Mouse (Mus musculus): ENCODE data around the gene Osbp2.
"Not testable (repeated sequence)": the region's sequence is repeated elsewhere in the genome, so short reads cannot be mapped to it uniquely, and the experiment has no call there.

Osbp2 gene

GRCm38 (mm10) chr11:3863454-3864112 is at the start of gene Osbp2:
TSS of gene Osbp2 (minus strand) at chr11:3863903.
- peak; percentile 42 for DNase-seq (ENCODE audit: low read depth, low spot score)

GRCm38 (mm10) chr11:3912875-3913271 is 49.2 kb upstream of the Osbp2 start:
- DNase-seq (ENCODE audit: low read depth, low spot score): no peak

GRCm38 (mm10) chr11:3912100-3912874 is 48.6 kb upstream of the Osbp2 start:
- no peak for DNase-seq (ENCODE audit: low read depth, low spot score)

DNA sequence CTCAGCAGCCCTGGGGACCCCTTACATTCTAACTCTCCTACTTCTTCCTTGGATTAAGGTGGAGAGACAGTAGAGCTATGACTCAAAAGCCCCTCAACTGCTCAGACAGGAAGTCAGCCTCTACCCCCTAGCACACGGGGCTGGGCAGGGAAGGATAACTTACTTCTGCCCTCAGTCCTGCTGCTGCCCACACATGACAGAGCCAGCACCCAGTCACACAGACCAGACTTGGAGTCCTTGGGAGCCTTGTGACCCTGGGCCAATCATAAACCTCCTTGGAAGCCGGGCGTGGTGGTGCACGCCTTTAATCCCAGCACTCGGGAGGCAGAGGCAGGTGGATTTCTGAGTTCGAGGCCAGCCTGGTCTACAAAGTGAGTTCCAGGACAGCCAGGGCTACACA is 47.7 kb upstream of the Osbp2 start:
- DNase-seq (ENCODE audit: low read depth, low spot score): not testable (repeated sequence)

DNA sequence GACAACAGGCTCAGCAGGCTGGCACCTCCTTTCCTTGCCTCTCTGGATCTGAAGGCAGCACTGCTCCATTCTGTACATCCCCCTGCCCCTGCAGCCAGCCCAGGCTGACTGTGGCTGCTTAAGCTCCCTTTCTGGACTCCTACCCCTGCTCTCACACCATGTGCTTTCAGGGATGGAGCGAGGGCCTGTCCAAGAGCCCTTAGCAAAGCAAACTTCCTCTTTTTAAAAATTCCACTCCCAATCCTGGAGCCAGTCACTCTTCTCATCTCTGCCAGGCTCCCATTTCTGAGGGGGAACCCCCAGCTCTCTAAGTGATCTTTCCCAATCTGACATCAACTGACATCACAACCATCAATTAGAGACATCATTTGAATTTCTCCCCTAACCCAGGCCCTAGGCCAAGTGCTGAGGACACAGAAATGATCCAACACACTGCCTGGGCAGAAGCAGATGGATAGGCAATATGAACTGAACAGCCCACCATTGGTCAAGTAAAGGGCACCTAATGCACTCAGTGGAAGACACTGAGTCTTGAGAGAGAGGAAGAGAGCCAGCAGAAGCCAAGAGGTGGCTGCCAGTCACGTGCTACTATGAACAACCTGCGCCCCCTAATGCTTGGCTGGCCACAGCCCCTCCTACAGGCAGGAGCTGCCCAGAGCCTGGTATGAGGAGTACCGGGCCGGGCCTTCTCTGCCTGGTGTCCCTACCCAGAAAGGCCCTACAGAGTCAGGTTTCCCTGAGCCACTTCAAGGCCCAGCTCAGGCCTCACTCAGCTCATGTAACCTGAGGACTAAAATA is 47.0 kb upstream of the Osbp2 start:
- peak; percentile 14 for DNase-seq (ENCODE audit: low read depth, low spot score)

- DNase-seq (ENCODE audit: low read depth, low spot score): no peak
These were observed 45.5 kb upstream of the Osbp2 start for GRCm38 (mm10) chr11:3909236-3909635.

GRCm38 (mm10) chr11:3905446-3905845 is 41.7 kb upstream of the Osbp2 start:
- no peak for DNase-seq (ENCODE audit: low read depth, low spot score)

DNA sequence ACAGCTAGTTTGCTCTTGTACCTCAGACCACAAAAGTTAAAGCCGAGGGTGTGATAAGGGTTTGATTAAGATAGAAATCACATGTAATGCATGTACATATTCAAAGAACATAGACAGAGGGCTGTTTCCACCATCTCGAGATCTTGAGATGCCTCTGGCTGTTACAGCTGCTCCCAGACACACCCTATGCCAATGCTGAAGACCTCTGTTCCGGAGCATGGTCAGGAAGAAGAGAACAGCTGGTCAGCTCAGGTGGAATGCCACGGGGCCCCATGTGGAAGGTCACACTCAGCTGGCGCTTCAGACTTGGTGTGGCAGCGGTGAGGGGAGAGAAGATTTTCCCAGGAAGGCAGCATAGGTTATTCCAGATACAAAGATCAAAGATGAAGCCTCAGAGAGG is 41.0 kb upstream of the Osbp2 start:
- DNase-seq (ENCODE audit: low read depth, low spot score): no peak

DNA sequence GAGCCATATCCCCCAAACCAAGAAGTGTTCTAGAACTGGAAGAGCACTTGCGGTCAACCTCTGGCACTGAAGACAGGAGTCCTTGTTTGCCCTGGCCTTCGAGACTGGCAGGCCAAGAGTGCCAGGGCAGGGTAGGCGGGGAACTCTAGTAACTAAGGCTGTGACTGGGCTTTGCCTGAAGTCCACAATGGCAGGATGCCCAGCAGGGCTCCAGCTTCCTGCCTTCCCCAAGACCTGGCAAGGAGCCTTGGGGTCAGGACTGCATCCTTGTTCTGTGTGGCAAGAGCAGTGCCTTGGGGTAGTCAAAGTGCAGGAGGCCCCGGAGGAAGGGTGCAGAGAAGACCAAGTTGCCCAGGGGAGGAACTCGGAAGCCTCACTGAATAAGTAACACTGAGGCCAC is 39.3 kb upstream of the Osbp2 start:
- no peak for DNase-seq (ENCODE audit: low read depth, low spot score)

DNA sequence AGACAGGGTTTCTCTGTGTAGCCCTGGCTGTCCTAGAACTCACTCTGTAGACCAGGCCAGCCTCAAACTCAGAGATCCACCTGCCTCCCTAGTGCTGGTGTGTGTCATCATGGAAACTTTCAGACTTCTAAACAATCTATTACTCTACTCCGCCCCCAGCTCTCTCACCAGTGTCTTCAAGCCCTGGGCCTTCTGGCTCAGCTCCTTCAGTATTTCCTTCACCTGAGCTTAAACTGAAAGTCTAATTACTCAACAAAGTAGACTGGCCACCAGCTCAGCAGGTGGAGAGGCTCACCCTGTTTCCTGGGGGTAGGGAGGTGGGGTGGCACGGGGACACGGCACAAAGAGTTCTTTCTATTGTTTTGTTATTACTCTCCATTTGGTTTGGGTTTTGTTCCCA is 38.8 kb upstream of the Osbp2 start:
- no peak for DNase-seq (ENCODE audit: low read depth, low spot score)

DNA sequence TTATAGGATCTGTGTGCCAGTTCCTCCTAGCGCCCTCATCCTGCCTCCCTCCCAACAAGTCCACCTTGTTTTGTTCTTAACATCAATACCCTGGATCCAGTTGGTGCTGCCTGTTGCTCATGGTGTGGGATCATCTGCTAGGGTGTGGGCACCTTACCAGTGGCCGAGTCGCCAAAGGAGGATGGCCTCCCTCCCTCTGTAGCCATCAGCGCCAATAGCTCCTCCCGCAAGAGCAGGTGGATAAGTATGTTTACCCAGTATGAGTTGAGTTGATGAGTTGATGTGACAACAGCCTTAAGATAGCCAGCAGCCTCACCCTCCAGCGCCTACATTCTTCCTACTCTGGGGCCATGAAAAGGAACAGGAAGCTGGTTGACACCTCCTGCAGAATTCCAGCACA is 36.6 kb upstream of the Osbp2 start:
- DNase-seq (ENCODE audit: low read depth, low spot score): no peak

GRCm38 (mm10) chr11:3895933-3896332 is 32.2 kb upstream of the Osbp2 start:
- no peak for DNase-seq (ENCODE audit: low read depth, low spot score)

DNA sequence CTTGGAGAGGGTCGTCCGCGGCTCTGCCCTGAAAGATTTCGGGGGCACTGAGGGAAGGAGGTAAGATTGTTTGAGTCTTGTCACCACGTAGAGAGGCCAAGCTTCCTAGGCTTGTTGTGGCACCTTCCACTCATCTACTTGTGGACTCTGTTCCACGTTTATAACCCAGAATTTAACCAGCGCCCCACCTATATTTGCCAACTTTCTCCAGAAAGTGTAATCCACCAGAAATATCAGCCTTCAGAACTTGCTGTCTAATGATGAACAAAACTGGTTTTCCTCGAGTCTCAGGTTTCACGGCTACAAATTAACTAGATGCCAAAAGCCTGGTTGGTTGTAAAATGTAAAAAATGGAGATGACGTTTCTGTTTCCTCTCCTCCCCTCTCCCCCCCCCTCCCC is 31.8 kb upstream of the Osbp2 start:
- no peak for DNase-seq (ENCODE audit: low read depth, low spot score)

GRCm38 (mm10) chr11:3894406-3895281 is 30.9 kb upstream of the Osbp2 start, which contains the start of the genes 4921536K21Rik and Dusp18:
TSS of gene 4921536K21Rik (minus strand) at chr11:3895098.
TSS of gene Dusp18 (plus strand) at chr11:3895240.
- DNase-seq (ENCODE audit: low read depth, low spot score): no peak

- DNase-seq (ENCODE audit: low read depth, low spot score): no peak
These were observed 30.3 kb upstream of the Osbp2 start for GRCm38 (mm10) chr11:3893970-3894369.

- DNase-seq (ENCODE audit: low read depth, low spot score): no peak
These were observed 23.6 kb upstream of the Osbp2 start for GRCm38 (mm10) chr11:3887331-3887730.

- no peak for DNase-seq (ENCODE audit: low read depth, low spot score)
These were observed 20.0 kb upstream of the Osbp2 start for GRCm38 (mm10) chr11:3883711-3884110.

DNA sequence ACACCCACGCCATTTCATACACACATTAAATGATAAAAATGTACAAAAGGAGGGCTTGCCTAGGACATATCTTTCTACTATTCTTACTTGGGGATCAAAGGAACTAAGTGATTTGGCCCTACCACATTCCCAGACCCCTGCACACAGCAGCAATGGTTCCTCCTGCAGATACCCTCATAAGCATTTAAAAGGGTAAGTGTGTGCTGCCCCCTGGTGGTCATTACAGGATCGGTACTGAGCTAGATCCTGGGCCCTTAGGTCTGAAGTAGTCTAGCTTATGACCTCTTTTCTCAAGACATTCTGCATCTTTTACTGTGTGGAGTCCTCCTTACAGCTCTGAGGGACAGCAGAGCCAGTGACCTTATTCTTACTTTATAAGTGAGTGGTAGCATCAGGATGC is 16.1 kb upstream of the Osbp2 start:
- peak; percentile 70 for DNase-seq (ENCODE audit: low read depth, low spot score)

DNA sequence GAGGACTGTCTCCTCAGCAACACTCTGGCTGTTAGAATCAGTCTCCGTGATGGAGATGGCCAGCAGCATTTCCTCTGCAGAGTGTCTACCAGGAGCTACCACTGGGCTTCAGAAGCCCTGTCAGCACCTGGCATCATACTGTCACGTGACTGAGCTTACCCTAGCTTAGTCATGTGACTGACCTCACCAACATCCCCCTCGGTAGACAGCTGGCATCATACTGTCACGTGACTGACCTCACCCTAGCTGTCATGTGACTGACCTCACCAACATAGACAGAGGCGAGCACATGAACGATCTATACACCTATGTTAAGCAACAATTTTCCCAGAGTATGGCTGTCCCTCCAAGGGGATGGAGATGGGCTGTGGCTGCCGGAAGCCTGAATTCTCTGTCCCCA is 15.0 kb upstream of the Osbp2 start:
- DNase-seq (ENCODE audit: low read depth, low spot score): peak; percentile 11

DNA sequence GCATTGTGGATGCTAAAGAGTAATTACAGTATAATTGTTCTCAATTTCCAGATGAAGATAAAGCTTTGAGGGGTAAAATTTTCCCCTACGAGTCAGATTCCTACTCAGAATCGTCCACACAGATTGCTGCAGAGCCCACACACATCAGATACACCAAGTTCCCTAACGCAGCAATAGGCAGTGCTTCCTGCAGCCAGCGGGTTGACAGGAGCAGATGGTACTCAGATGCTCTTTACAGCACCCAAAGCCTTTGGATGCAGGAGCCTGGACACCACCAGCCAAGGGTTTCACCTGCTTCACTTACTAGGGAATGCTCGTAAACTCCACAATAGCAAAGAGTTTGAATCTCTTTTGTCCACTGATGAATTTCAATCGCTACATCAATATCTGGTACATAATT is 12.7 kb upstream of the Osbp2 start:
- DNase-seq (ENCODE audit: low read depth, low spot score): no peak

DNA sequence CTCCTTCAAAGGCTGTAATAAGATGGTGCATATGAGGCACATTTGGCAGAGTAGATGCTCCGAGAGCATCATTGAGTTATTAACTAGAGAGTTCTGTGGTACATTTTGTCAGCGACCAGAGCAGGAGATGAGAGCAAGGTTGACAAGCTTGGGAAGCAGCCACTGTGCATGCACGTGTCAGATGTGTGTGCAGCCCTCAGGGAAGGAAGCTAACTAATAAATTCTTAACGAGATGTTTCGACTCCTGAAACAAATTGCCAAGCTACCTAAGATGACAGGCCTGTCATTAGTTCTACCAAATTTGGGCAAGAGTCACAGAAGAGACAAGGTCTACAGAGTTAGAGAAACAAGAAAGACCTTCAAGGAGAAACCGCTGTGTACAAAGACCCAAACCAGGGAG is 640 bp upstream of the Osbp2 start:
- DNase-seq (ENCODE audit: low read depth, low spot score): no peak

All from A20 (cell line).